Mouse (Mus musculus): ENCODE data around the gene Gm45140. TPM values are rescaled to one million over a fixed set of nuclear protein-coding genes. Genes with fewer than 3 reads are reported as not detected.
"Not testable (repeated sequence)": the region's sequence is repeated elsewhere in the genome, so short reads cannot be mapped to it uniquely, and the experiment has no call there.

Gene Gm45140
- total RNA-seq, 2 experiments from 2014 or later, result 2.0 to 6.6 TPM

DNA sequence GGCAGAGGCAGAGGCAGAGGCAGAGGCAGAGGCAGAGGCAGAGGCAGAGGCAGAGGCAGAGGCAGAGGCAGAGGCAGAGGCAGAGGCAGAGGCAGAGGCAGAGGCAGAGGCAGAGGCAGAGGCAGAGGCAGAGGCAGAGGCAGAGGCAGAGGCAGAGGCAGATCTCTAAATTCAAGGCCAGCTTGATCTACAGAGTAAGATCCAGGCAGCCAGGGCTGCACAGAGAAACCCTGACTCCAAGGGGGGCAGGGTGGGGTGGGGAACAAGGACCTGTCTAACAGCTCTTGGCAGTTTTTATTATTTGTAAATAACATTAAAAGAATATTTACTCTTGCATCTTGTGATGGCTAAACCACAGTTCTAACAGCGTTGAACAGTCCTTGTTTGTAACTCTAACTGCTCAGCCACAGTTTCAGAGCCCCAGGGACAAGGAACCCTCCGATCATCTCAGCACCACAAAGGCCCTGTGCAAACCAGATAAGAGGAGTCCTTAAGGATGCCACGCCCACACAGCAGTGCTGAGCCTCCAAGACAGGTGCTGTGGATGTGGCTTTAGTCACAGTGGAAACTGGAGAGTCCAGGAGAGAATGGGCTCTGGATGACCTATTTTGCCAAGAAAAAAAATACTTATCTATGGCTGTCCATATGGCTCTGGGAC is 59.9 kb downstream of the Gm45140 start:
- no peak for DNase-seq

DNA sequence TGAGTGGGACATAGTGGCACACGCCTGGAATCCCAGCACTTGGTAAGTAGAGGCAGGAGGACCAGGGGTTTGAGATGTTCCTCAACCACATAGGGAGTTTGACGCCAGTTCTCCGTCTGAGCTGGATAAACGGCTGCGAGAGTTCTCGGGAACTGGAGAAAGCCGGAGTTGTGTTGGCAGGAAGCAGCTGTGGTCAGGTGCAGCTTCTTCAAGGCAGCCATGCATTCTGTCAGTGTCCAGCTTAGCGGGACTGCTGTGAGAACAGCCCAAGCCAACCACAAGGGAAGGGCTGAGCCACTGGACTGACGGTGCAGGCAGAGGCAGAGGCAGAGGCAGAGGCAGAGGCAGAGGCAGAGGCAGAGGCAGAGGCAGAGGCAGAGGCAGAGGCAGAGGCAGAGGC is 60.7 kb downstream of the Gm45140 start:
- no peak for DNase-seq

DNA sequence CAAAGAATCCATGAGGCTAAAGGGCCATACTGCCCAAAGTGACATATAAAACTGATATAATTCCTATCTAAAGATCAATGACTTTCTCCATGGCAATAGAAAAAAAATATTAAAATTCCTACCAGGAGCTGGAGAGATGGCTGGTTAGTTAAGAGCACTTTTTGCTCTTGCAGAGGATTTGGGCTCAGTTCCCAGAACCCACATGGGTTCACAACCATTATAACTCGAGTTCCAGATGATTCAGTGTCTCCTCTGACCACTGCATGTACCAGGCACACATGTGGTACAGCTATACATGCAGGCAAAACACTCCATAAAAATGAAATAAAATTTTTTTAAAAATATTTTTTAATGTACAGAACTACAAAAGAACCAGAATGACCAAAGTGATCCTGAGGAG is 61.1 kb downstream of the Gm45140 start:
- DNase-seq, result no peak

DNA sequence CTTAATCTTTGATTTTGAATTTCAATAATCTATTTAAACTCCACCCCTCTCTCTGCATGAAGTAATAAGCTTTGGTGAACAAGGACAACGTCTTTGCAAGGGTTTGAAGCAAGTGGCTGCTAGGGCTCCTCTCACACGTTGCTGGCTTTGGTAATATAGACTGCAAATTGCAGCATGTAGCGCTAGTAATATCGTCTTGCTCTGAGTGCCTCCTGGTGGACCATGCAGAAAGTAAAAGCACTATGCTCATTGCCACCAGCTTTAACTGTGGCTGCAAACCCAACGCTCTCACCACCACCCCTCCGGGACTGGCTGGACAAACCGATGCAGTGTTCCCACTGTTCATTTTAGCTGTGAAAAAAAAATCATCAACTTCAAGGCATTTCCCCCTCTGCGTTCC is 65.0 kb downstream of the Gm45140 start:
- DNase-seq, result no peak

DNA sequence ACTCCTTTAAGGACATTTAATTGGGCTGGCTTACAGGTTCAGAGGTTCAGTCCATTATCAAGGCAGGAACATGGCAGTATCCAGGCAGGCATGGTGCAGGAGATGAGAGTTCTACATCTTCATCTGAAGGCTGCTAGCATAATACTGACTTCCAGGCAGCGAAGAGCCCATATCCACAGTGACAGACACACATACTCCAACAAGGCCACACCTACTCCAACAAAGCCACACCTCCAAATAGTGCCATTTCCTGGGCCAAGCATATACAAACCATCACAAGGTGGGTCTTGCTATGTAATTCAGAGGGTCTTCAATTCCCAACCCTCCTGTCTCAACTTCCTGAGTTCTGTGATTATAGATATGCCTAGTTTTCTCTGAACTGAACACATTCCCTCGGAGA is 71.3 kb downstream of the Gm45140 start:
- DNase-seq, result not testable (repeated sequence)

DNA sequence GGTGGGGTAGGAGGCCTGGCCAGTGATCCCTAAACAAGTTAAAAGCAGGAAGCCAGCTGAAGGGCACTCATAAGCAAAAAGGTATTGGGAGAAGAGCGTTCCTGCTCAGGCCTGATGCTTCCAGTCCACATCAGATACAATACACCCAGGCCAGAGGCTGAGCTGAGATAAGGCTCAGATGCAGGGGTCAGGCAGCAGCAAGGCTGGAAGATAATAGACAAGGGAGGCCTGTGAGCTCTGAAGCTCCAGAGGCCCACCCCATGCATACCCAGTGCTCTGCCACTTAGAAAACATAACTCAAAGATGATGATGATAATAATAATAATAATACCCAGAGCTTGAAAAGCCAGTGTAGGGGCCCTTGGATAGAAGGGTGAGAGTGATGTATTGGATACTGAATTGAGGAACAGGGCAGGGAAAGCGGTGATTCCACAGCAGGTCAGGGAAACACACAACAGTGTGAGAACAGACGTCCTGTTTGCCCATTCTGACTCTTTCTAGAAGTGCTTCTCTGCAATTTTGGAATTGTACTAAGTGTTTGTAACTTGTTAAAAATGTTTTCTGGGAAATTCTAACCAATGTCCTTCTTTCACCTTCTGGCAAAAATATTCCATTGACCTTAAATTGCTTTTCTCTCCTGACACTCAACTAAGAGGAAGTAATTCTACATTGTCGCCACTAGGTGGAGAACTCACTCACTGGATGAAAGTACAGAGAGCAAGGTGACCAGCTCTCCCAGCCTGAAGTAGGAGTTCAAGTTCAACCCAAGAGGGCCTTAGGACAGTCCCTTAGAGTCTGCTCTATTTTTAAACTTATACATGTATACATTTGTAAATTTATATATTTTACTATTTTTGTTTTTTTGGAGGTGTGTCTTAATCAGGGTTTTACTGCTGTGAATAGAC is 72.0 kb downstream of the Gm45140 start:
- no peak for DNase-seq

DNA sequence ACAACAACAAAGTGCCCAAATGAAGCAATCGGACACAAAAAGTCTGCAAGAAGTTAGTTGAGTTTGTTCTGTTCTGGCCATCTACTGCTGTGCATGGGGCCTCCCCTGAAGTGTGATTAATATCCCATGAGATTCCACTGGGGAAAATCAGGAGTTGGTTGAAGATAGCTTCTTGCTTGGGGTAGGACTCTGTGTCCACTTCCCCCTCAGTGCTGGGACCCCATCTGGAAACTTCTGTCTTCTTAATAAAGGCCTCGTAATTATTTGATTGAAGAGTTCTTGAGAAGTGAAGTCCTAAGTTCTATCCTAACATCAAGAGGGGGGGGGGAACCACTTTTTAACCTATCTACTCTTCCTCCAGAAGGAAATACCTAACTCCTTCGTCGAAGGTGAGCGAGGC is 73.4 kb downstream of the Gm45140 start:
- DNase-seq, result no peak

DNA sequence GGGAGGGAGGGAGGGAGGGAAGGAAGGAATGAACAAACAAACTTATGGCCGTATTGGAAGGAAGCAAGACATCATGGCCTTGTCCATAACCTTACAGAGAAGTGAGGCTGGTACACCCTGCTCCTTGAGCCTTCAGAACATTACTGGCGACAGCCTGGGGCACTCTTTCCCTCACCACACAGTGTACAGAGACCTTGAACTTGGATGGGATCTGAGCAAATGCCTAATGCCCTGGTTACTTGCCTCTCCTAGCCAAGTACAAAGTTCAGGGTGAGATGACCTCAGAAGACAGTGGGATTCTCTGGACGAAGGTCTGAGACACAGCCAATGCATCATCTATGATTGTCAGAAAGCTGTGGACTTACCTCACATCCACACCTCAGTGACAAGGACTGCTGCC is 75.7 kb downstream of the Gm45140 start:
- DNase-seq, result no peak

DNA sequence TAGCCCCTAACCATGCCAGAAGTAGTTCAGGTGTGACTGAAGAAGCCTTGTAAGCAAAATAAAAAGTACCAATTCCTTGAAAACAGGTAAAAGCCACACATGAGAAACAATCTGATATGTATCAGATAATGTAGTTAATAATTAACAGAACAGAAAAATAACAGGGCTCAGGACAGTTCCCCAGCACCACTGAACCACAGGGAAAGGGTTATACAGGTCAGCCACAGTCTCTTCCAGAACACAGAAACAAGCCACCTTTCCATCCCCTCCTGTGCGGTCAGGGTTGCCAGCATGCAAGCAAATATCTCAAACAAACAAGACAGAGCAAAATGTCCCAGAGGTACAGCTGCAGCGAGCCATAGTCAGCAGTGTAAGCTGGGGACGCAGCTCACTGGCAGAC is 76.2 kb downstream of the Gm45140 start:
- DNase-seq, result no peak

DNA sequence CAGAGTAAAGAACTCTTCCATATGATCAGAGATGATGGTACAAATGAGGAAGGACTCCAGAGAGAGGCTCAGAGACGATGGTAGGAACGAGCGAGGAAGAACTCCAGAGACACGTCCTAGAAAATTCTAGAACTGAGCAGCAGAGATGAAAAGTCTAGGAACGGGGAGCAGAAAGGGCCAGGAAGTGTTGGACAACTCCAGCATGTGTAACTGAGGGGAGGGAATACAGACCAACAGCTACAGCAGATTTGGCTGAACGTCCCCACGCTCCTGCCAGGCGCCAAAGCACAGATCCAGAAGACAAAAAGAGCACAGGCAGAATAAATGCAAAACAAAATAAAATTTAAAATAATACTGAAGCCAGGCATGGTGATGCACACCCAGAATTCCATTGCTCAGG is 78.7 kb downstream of the Gm45140 start:
- no peak for DNase-seq

DNA sequence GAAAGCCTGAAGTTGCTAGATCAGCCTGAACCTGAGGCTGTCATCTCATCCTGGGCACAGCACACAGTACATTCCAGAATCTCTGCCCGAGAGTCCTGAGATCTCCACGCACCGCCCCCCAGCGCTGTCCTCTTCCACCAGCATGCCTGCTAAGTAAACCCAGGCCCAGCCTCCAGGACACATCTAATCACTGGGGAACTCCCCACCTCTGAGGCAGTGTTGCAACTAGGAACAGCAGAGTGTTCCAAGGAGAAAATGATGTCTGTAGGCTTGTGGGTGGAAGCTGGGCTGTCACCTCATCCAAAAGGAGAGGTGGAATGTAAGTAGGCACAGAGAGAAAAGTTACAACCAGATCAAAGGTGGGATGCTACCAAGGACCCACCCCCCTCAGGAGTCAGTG is 80.4 kb downstream of the Gm45140 start:
- no peak for DNase-seq

DNA sequence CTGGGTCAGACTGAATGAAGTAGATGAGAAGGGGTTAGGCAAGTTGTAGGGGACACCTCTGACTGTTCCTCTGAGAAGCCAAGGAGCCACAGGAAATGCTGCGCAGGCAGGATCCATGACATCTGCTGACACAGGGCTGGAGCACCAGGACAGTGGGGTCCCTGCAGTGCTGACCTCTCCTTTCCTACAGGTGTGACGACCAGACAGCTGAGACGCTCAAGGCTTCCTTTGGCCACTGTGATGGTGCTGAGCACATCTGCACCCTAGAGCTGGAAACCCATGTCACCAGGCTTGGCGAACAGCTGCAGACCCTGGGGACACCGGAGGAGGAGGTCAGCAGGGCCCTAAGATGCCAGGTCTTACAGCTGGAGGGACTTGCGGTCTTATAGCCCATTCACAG is 84.0 kb downstream of the Gm45140 start:
- DNase-seq, result no peak

DNA sequence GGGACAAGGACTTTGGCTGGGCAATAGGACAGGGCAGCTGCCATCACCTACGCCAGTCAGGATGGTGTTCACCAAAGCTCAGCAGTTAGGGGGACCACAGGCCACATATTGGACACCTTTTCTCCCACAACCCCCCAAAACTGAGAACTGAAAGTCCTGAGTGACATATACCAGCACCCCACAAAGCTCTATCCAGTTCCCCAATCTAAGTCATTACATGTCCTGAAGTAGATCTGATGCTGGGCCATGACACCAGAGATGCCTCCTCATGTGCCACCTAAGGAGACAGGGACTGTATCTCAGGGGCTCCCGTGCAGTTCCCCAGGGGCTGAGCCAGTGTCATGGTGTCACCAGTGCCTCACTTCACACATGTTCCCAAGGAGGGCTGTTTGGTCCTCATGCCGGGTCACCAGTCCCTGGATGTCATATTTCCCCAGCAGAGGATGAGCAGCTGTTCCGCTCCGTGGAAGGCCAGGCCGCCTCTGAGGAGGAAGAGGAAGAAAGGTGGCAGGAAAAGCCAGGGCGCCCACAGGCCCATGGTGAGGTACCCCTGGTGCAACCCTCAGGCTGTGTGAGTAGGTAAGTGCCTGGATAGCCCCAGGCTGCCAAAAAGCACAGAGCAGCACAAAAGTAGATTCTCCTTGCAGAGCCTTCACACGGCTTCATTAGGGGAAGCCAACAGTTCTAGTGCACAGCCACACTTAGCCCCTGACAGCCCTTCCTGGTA is 85.2 kb downstream of the Gm45140 start:
- DNase-seq, result no peak

DNA sequence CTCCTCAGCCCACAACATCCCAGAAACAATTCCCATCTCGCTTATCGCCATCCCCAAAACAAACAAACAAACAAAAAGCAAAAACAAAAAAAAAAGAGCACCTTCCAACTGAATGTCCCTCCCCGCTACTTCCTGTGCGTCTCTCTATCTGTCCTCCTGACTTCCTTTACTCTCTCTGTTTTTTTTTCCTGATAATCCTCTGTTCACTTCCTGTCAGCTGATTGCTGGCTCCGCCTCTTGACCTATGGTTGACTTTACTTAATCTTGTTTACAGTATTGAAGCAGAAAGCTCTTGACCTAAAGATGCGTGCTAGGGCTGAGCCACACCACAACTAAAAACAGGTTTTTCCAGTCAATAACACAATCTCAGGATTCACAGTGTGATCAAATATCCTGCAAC is 87.1 kb downstream of the Gm45140 start:
- DNase-seq, result no peak

DNA sequence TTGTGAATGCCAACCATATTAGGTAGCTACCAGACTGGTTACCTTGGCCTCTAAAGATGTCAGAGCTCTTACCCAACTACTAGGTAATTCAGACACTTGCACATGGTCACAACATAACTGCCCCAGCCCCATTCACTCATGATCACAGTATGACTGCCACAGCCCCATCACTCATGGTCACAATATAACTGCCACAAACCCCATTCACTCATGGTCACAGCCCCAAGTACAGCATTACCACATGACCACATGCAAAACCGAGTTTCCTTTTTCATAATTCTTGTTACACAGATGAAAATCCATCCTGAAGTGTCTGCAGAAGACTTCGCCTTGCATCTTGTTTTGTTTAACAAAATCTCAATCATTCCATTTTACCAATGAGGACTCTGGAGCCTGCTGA is 87.5 kb downstream of the Gm45140 start:
- no peak for DNase-seq

DNA sequence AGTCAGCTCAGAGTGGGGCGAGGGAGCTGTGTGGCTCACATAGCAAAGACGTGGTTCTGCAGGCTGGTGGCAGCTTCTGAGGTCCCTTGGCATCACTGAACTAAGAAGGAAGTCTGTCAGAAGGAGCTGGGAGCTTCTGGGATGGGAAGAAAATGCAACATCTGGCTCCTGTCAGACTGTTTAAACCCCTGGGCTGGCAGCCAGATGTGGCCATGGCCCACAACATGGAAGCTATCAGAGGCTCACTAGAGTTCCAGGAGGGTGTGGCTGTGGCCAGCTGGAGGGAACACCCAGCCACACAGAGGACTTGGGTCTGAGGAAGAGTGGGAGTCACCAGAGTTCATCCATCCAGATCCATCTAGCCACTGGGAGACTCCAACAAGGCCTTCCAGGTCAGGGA is 88.7 kb downstream of the Gm45140 start:
- DNase-seq, result no peak

DNA sequence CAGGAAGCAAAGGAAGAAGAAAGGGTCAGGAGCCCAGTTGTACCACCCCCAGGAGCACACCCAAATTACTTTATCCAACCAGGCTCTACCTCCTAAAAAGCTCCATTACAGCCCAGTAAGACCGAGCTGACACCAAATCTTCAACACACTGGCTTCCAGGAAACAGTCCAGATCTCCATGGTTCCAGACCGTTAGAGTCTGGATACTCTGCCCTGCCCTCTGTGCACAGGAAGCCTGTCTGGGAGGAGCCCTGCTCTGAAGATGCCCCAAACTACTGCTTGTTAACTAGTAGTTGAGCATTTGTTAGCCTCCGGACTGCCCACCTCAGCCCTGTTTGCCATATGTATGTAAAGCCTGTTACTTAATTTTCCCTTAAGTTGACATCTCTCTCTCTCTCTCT is 89.5 kb downstream of the Gm45140 start:
- DNase-seq, result no peak

DNA sequence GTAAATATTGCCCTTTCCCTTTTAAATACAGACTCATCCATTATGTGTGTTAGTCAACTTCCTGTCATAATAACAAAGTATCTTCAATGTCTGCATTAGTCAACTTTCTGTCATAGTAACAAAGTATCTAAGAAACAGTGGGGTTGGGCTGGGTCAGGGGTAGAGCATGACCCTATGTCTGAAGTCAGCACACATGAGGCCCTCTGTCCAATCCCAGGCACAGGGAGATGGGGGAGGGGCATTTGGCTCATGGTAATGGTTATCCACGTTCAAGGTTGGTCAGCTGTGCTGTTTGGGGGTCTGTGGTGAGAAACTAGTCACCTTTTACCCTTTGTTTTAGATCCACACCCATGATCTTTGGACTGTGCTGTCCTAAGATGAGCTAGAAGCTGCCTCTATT is 90.3 kb downstream of the Gm45140 start:
- DNase-seq, result peak; percentile 17

DNA sequence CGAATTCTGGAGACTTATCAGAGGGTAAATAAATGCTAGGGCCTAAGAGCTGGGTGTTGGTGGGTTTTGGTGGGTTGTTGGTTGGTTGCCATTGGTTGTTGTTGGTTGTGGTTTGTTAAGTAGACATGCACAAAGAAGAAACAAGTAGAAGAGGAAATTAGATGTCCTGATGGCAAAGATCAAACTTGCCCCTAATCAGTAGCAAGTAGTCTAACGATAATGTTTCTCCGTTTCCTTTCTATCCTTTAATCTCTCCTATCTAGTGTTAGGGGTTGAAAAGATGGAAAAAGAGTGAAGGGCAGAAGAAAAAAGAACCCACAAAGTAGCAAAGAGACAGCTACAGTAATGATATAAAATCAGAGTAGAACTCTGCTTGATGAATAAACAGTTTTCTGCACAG is 91.0 kb downstream of the Gm45140 start:
- DNase-seq, result no peak

DNA sequence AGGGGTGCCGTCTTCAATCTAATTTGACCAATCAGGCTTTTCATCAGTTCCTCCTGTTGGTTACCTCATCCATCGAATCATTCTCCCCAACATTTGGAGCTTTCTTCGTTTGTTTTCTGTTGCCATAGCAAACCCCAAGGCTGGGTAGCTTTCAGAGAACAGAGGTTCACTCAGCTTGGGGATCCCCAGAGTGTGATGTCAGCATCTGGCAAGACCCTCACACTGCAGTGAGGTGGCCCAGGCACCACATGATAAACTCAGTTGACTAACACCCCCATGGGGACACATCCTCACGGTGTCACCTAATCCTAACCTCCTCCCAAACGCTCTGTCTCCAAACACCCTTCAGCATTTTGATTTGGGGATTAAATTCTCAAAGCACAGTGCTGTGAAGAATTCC is 92.3 kb downstream of the Gm45140 start:
- no peak for DNase-seq

DNA sequence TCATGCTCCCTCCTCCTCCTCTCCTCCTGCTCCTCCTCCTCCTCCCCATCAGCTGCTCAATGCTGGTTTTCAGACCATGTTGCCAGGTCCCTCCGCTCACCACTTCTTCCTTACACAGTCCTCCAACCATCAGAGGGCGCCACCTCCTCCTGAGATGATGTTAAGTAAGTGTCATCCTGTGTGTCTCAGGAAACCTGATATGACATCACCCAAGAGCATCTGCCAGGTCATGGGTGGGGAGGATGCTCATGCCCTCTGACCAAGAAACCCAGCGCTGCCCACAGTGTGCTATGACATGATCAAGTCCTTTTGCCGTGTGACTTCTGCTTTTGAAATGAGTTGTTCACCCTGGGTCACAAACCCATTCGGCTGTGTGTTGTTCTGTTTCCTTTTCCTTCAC is 92.8 kb downstream of the Gm45140 start:
- no peak for DNase-seq

DNA sequence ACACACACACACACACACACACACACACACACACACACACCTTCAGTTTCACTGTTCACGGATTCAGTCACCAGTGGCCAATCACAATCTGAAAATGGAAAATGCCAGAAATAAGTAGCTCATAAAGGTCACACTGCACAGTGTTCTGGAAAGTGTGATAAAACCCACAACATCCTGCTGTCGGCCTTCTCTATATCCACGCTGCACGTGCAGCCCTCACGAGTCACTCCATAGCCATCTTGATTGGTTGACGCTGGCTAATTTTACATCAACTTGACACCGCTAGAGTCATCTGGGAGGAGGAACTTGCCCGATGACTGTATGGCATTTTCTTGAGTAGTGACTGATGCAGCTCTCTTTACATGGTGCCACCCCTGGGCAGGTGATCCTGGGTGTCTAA is 93.6 kb downstream of the Gm45140 start:
- DNase-seq, result no peak

DNA sequence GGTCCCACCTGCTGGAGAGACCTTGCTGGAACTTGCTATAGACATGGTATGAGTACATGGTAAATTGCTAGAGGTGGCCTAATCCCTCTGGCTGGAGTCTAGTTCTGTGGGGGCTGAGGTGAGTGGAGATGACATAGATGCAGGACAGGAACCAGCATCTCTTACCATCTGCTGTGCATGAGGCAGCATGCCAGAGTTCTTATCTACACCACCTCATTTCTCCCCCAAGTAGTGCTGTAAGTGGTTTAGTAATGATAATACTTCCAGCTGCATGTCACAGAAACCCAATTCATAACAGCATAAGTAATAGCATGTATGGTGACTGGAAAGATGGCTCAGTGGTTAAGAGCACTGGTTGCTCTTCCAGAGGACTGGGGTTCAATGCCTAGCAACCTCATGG is 95.1 kb downstream of the Gm45140 start:
- no peak for DNase-seq

All from adrenal gland, postnatal 10 days (tissue).